Mouse (Mus musculus) Patski (cell line): ENCODE results near the gene Rogdi. TPM values are rescaled to one million over a fixed set of nuclear protein-coding genes. Genes with fewer than 3 reads are reported as not detected.
A peak's percentile ranks its signal among the peaks of the same experiment; 100 is the strongest.

ENCODE experiments used
- ATAC-seq: fragments of 100-300 bp; one replicate; pipeline ENCODE4 v1.8.0; 2021
- CTCF ChIA-PET: fragments of 350-600 bp; sonication (Branson Sonifier 250); formaldehyde crosslinking; loops from one replicate; lab custom pipeline; 2022; ENCODE audit warnings: inconsistent platforms; lab: Charles Lee
- POLR2A ChIA-PET: fragments of 350-600 bp; sonication (Branson Sonifier 250); formaldehyde crosslinking; loops from one replicate; lab custom pipeline; 2022; ENCODE audit warnings: antibody characterized with exemption, inconsistent platforms; lab: Charles Lee
- DNase-seq: peaks from one replicate; pipeline ENCODE4 v3.0.0-alpha.2; 2011; ENCODE audit warnings: low read depth, low spot score
- H3K27me3 ChIP-seq: fragments of 371-371 bp; one replicate; pipeline ENCODE4 v1.5.1; 2021
- CTCF ChIP-seq: fragments of 100-300 bp; IDR thresholded peaks from one replicate; pipeline ENCODE4 v1.5.1; 2021
- in situ Hi-C: fragments of 300-500 bp; cut with MboI; formaldehyde crosslinking; loops from 3 replicates; pipeline ENCODE4 v1.11.1; 2018; ENCODE audit warnings: low pct_unique_long_range_greater_than_20kb, mixed read lengths
- polyA plus RNA-seq: library from polyadenylated mRNA; unstranded; gene quantifications from one replicate; pipeline ENCODE4 v1.2.3, GENCODE M21; 2021

Rogdi gene
- 50.2 TPM for polyA plus RNA-seq

- TF ChIP-seq CTCF = no peak
- DNase-seq (peak; percentile 91), ATAC-seq (peak; percentile 94)
- ChIA-PET CTCF (interaction anchor here (0.9 to 1.2 kb wide), 4 partner anchors 15 to 36 kb away, joined by 3 read pairs; partner anchors contain the start of gene Sept12), POLR2A (interaction anchor here (1.2 kb wide), 1 partner anchor 8 kb away, joined by 4 read pairs; no protein-coding TSS in a partner anchor)
- no peaks in the 10 kb centered on the region for H3K27me3 ChIP-seq
- in situ Hi-C loops = loop anchor here (5.0 kb wide), 1 partner anchor 46 kb away; no protein-coding TSS in a partner anchor
Observed at GRCm38 (mm10) chr16:5013054-5013838, at the start of gene Rogdi. Rogdi (minus strand) TSS chr16:5013553.

GRCm38 (mm10) chr16:5058114-5058513 is 44.8 kb upstream of the Rogdi start:
- ChIA-PET POLR2A (no interaction called here), CTCF (interaction anchor here (0.9 to 1.2 kb wide), 5 partner anchors 11 to 87 kb away, joined by 3 to 4 read pairs (median 4); no protein-coding TSS in a partner anchor)
- no peak for DNase-seq
- H3K27me3 ChIP-seq = no peaks in the 10 kb centered on the region
- in situ Hi-C loops = loop anchor here (10.0 kb wide), 1 partner anchor 87 kb away; the partner anchor contains the start of gene Sec14l5
- TF ChIP-seq CTCF = no peak
- ATAC-seq = no peak

- TF ChIP-seq CTCF = no peak
- ChIA-PET CTCF (interaction anchor here (0.8 kb wide), 1 partner anchor 85 kb away, joined by 3 read pairs; no protein-coding TSS in a partner anchor), POLR2A (interaction anchor here (1.2 to 3.3 kb wide), 4 partner anchors 11 to 85 kb away, joined by 3 to 11 read pairs (median 3); no protein-coding TSS in a partner anchor)
- ATAC-seq = peak; percentile 65
- H3K27me3 ChIP-seq = no peaks in the 10 kb centered on the region
- DNase-seq = no peak
- in situ Hi-C loops = loop anchor here (10.0 kb wide), 1 partner anchor 94 kb away; the partner anchor contains the start of gene Sec14l5
Observed at GRCm38 (mm10) chr16:5050251-5051110, 37.1 kb upstream of the Rogdi start.

GRCm38 (mm10) chr16:5049774-5050234 is 36.5 kb upstream of the Rogdi start, which contains the start of the genes Glyr1 and Ubn1:
Glyr1 (minus strand) TSS chr16:5049863.
Ubn1 (plus strand) TSS chr16:5050057.
- DNase-seq (peak; percentile 97), ATAC-seq (peak; percentile 96)
- in situ Hi-C loops = loop anchor here (10.0 kb wide), 1 partner anchor 95 kb away; the partner anchor contains the start of gene Sec14l5
- CTCF ChIA-PET = no interaction called here
- POLR2A ChIA-PET = interaction anchor here (1.2 to 3.3 kb wide), 4 partner anchors 11 to 86 kb away, joined by 3 to 11 read pairs (median 3); no protein-coding TSS in a partner anchor
- no peak for TF ChIP-seq CTCF
- no peaks in the 10 kb centered on the region for H3K27me3 ChIP-seq

GRCm38 (mm10) chr16:5049182-5049773 is 35.9 kb upstream of the Rogdi start:
- ChIA-PET CTCF (no interaction called here), POLR2A (interaction anchor here (1.2 to 1.3 kb wide), 2 partner anchors 21 to 39 kb away, joined by 3 read pairs; no protein-coding TSS in a partner anchor)
- in situ Hi-C loops = no loop called here
- no peaks in the 10 kb centered on the region for H3K27me3 ChIP-seq
- TF ChIP-seq CTCF = no peak
- ATAC-seq (peak; percentile 32), DNase-seq (no peak)

GRCm38 (mm10) chr16:5045322-5045721 is 32.0 kb upstream of the Rogdi start:
- no peak for ATAC-seq
- in situ Hi-C loops = no loop called here

GRCm38 (mm10) chr16:5036649-5037234 is 23.4 kb upstream of the Rogdi start:
- peak; percentile 62 for ATAC-seq
- CTCF ChIA-PET = interaction anchor here (1.0 to 1.7 kb wide), 4 partner anchors 9 to 80 kb away, joined by 3 read pairs; partner anchors contain the start of gene Rogdi
- peak; percentile 55 for DNase-seq
- in situ Hi-C loops = no loop called here
- no peak for TF ChIP-seq CTCF
- H3K27me3 ChIP-seq = no peaks in the 10 kb centered on the region
- POLR2A ChIA-PET = interaction anchor here (0.6 to 0.9 kb wide), 2 partner anchors 20 to 122 kb away, joined by 3 read pairs; no protein-coding TSS in a partner anchor

More at GRCm38 (mm10) chr16:5045322-5045721, 32.0 kb upstream of the Rogdi start:
- DNase-seq = no peak
- POLR2A ChIA-PET = no interaction called here
- H3K27me3 ChIP-seq = no peaks in the 10 kb centered on the region
- CTCF ChIA-PET = interaction anchor here (1.0 kb wide), 1 partner anchor 9 kb away, joined by 3 read pairs; no protein-coding TSS in a partner anchor
- TF ChIP-seq CTCF = no peak

- no peak for DNase-seq
- H3K27me3 ChIP-seq = no peaks in the 10 kb centered on the region
- ATAC-seq = no peak
- TF ChIP-seq CTCF = no peak
- ChIA-PET POLR2A (no interaction called here), CTCF (interaction anchor here (1.2 kb wide), 1 partner anchor 10 kb away, joined by 3 read pairs; no protein-coding TSS in a partner anchor)
- in situ Hi-C loops = no loop called here
Observed at GRCm38 (mm10) chr16:5035591-5035990, 22.2 kb upstream of the Rogdi start.

- ATAC-seq = no peak
- ChIA-PET CTCF (interaction anchor here (1.6 to 2.0 kb wide), 2 partner anchors 12 to 14 kb away, joined by 4 to 6 read pairs; no protein-coding TSS in a partner anchor), POLR2A (no interaction called here)
- DNase-seq = no peak
- no peak for TF ChIP-seq CTCF
- in situ Hi-C loops = no loop called here
- no peaks in the 10 kb centered on the region for H3K27me3 ChIP-seq
Observed at GRCm38 (mm10) chr16:5029847-5030246, 16.5 kb upstream of the Rogdi start.
